Mouse (Mus musculus) hindbrain, embryonic 16.5 days (tissue): ENCODE measurements around the gene Mnt. TPM values are rescaled to one million over a fixed set of nuclear protein-coding genes. Genes with fewer than 3 reads are reported as not detected.
A peak's percentile ranks its signal among the peaks of the same experiment; 100 is the strongest.

Source experiments
- ATAC-seq: fragments of 200-750 bp; cut with Nextera tagmentation; 2 replicates; pipeline ENCODE4 v1.8.0; 2017; ENCODE audit warnings: moderate TSS enrichment, moderate library complexity
- H3K27ac ChIP-seq: fragments of 300-500 bp; sonication (generic); 2 replicates; pipeline ENCODE4 v1.5.1; 2014; ENCODE audit warnings: low read depth, mild to moderate bottlenecking, control low read depth, low read length, moderate library complexity
- H3K27me3 ChIP-seq: fragments of 300-500 bp; sonication (generic); replicated peaks from 2 replicates; pipeline ENCODE4 v1.6.1; 2014; ENCODE audit warnings: low read length; ENCODE audit not compliant: control insufficient read depth, insufficient read depth
- H3K36me3 ChIP-seq: fragments of 300-500 bp; sonication (generic); 2 replicates; pipeline ENCODE4 v1.6.1; 2014; ENCODE audit warnings: mild to moderate bottlenecking, low read length, moderate library complexity, mixed read lengths; ENCODE audit not compliant: control insufficient read depth, insufficient read depth
- H3K4me1 ChIP-seq: fragments of 300-500 bp; sonication (generic); 2 replicates; pipeline ENCODE4 v1.6.1; 2014; ENCODE audit warnings: low read depth, low read length; ENCODE audit not compliant: control insufficient read depth, insufficient read depth
- H3K4me2 ChIP-seq: fragments of 300-500 bp; sonication (generic); 2 replicates; pipeline ENCODE4 v1.6.1; 2014; ENCODE audit warnings: mild to moderate bottlenecking, low read length, control low read depth, moderate library complexity
- H3K4me3 ChIP-seq: fragments of 300-500 bp; sonication (generic); 2 replicates; pipeline ENCODE4 v1.5.1; 2014; ENCODE audit warnings: mild to moderate bottlenecking, low read length, control low read depth, moderate library complexity
- H3K9ac ChIP-seq: fragments of 300-500 bp; sonication (generic); 2 replicates; pipeline ENCODE4 v1.6.1; 2014; ENCODE audit warnings: low read depth, mild to moderate bottlenecking, control low read depth, low read length, moderate library complexity
- H3K9me3 ChIP-seq: fragments of 300-500 bp; sonication (generic); 2 replicates; pipeline ENCODE4 v1.6.1; 2014; ENCODE audit warnings: mild to moderate bottlenecking, low read length, moderate library complexity; ENCODE audit not compliant: control insufficient read depth
- WGBS: fragments of 180-500 bp; shearing (Covaris S2); extraction: QIAGEN DNeasy Blood & Tissue Kit; methylation state at CpG from one replicate; pipeline ENCODE4 v1.1.7; 2014; 5-methylcytosine and 5-hydroxymethylcytosine counted together
- microRNA-seq: library from miRNA; unstranded; fragments of <30 nt; microRNA quantifications from one replicate; pipeline ENCODE4, GENCODE M21; 2017
- polyA plus RNA-seq: library from polyadenylated mRNA; unstranded; fragments of >200 nt; fragmentation: Nextera tagmentation; extraction: Ambion mirVana; gene quantifications from 2 replicates; pipeline ENCODE4 v1.2.1, GENCODE M21; 2015

The Mnt gene
- polyA plus RNA-seq, 1 experiment from 2014 or later, result 7.3 TPM

DNA sequence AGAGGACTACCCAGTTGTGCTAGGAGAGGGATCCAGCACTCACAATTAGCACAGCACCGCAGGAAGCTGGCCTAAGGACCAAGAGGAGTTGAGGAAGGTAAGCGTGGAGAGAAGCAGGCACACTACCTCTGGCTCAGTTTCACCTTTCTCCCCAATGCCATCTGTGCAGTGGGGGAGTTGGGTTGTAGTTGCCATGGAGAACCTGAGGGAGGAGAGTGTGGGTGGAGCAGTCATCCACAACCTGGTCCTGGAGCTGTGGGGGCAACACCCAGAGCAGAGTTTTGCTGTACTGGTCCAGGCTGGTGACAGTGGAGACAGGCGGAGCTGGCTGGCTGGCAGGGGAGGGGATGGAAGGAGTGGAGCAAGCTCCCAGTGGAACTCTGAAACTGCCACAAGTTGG is 43.9 kb downstream of the Mnt start:
- no peaks in the 10 kb centered on the region for H3K9me3 ChIP-seq
- no peak for ATAC-seq
- 72% methylated on average over 3 of the region's 3 CpGs for WGBS
- no peaks in the 10 kb centered on the region; the same call in 1 of the 2 replicates for H3K36me3 ChIP-seq
- peaks cover 20% of the 10 kb centered on the region for H3K4me1 ChIP-seq
- no peaks in the 10 kb centered on the region for H3K27me3 ChIP-seq
- H3K9ac ChIP-seq, result no peak overlapping the region
- no peak overlapping the region for H3K4me2 ChIP-seq
- no peak overlapping the region for H3K27ac ChIP-seq
- H3K4me3 ChIP-seq, result no peak overlapping the region

DNA sequence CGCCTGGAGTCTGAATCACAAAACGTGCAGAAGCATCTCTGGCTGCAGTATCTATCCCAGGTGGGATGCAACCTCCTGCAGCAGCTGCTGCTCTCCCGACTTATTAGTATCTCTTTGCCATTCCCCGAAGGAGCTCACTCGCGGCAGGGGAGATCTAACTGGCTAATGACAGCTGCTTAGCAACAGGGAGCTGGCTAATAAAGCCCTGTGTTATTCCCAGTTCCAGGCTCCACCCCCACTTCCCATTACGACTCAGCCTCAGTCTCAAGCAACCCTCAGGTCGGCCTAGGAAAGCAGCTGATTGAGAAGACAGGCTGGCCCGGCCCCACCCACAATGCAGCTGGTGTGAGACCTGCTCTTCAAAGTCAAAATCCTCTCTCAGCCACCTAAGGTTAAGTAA is 46.1 kb downstream of the Mnt start:
- WGBS, result under 1% methylated on average over 9 of the region's 9 CpGs
- ATAC-seq, result peak; percentile 91
- no peaks in the 10 kb centered on the region; the same call in 1 of the 2 replicates for H3K36me3 ChIP-seq
- peaks cover 12% of the 10 kb centered on the region for H3K4me1 ChIP-seq
- peak overlapping the region; percentile 49 for H3K4me2 ChIP-seq
- H3K4me3 ChIP-seq, result peak overlapping the region; percentile 21; the same call in 1 of the 2 replicates
- H3K9me3 ChIP-seq, result no peaks in the 10 kb centered on the region
- no peaks in the 10 kb centered on the region for H3K27me3 ChIP-seq
- H3K27ac ChIP-seq, result peak overlapping the region; percentile 79
- peak overlapping the region; percentile 40; the same call in 1 of the 2 replicates for H3K9ac ChIP-seq

DNA sequence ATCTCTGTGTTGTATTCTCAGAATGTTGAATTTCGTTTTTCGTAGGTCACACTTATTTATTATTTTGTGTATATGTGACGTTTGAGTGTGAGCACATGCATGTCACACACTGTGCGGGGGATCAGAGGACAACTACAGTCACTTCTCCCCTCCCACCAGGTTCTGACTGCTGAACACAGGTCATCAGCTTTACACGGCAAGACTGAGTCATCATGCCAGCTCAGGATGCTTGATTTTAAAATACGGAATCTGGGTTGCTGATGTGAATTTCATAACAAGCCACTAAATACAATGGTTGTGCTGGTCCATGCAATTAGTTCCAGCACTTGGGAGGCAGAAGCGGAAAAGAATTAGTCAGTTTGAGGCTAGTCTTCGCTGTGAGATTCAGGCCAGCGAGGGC is 50.3 kb downstream of the Mnt start:
- H3K27ac ChIP-seq, result no peak overlapping the region
- WGBS, result 88% methylated on average over 9 of the region's 9 CpGs
- no peaks in the 10 kb centered on the region for H3K9me3 ChIP-seq
- no peak overlapping the region for H3K4me2 ChIP-seq
- H3K9ac ChIP-seq, result no peak overlapping the region
- no peak for ATAC-seq
- no peak overlapping the region for H3K4me3 ChIP-seq
- H3K27me3 ChIP-seq, result no peaks in the 10 kb centered on the region
- 0 out of 2 replicates have a peak, but pooled peaks cover 2% of the 10 kb centered on the region for H3K36me3 ChIP-seq
- H3K4me1 ChIP-seq, result peaks cover 16% of the 10 kb centered on the region

DNA sequence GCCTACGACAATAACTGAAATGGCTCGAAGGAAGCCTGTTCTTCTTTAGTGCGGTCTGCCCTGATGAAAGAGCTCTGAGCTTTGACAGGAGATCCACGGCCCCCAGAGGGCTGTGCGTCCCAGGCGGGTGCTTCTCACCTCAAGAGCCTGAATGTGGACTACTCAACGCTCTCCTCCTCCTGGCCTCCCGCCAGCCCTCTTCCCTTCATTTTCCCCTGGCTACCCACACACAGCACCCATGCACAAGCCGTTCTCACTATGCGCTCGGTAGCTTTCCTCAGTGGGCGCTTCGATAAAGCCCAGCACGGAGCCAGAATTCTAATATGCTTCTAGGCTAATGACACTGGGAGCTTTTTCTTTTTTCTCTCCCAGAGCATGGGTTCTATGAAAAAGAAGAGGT is 51.3 kb downstream of the Mnt start:
- Histone ChIP-seq H3K27ac (peak overlapping the region; percentile 34; the same call in 1 of the 2 replicates), H3K4me3 (no peak overlapping the region), H3K9me3 (no peaks in the 10 kb centered on the region), H3K4me2 (peak overlapping the region; percentile 2; the same call in 1 of the 2 replicates), H3K4me1 (peaks cover 6% of the 10 kb centered on the region), H3K9ac (no peak overlapping the region), H3K27me3 (no peaks in the 10 kb centered on the region), H3K36me3 (0 out of 2 replicates have a peak, but pooled peaks cover 2% of the 10 kb centered on the region)
- peak; percentile 27; the same call in 1 of the 2 replicates for ATAC-seq
- WGBS, result 55% methylated on average over 14 of the region's 14 CpGs

DNA sequence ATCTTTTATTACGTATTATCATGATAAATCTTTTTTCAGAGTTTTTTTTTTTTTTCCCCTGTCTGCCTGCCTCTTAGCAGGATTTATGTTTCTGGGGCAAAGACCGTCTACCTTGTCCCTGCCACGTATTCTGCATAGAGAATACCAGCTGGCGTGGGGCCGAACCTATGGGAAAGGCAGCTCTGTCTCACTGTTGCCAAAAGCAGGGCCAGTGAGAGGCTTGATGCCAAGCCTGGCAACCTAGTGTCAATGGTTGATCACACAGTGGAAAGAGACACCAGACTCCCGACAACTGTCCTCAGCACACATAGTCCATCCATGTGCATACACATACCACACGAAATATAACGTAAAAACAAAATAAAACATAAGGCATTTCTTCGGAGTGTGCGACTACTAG is 52.4 kb downstream of the Mnt start:
- Histone ChIP-seq H3K4me2 (no peak overlapping the region), H3K27ac (no peak overlapping the region)
- 83% methylated on average over 10 of the region's 10 CpGs for WGBS

DNA sequence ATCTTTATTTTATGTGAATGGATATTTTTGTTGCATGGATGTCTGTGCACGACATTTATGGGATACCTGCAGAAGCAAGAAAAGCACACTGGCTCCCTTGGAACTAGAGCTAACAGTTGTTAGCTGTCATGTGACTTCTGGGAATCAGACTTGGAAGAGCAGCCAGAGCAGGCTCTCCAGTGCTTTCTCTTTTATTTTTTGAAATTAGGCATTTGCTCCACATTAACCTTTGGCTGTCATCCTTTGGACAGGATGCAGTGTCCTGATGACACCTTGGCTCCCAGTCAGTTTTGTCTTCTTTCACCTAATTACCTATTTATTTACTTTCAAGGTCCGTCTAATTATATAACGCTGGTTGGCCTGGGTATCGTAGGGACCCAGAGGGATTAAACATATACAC is 63.9 kb downstream of the Mnt start:
- Histone ChIP-seq H3K27ac (no peak overlapping the region), H3K9ac (no peak overlapping the region), H3K4me3 (no peak overlapping the region), H3K4me1 (peaks cover 21% of the 10 kb centered on the region), H3K36me3 (no peaks in the 10 kb centered on the region), H3K9me3 (no peaks in the 10 kb centered on the region), H3K4me2 (no peak overlapping the region), H3K27me3 (no peaks in the 10 kb centered on the region)
- no peak for ATAC-seq
- WGBS, result 84% methylated on average over 4 of the region's 4 CpGs

More for the DNA sequence above, 52.4 kb downstream of the Mnt start:
- Histone ChIP-seq H3K27me3 (no peaks in the 10 kb centered on the region), H3K4me1 (peaks cover 5% of the 10 kb centered on the region; the same call in 1 of the 2 replicates), H3K36me3 (0 out of 2 replicates have a peak, but pooled peaks cover 2% of the 10 kb centered on the region), H3K4me3 (no peak overlapping the region), H3K9me3 (no peaks in the 10 kb centered on the region), H3K9ac (no peak overlapping the region)
- ATAC-seq, result peak; percentile 56

Small RNAs within 50 kb of the gene (microRNA-seq; reads per million reads assigned to microRNA genes)
- gene Mir6926, result 0.62 reads per million

Other genes with a start within 250 kb of the Mnt start
- 13.7 and 15.0 TPM in 2 replicates for gene Rap1gap2, start 220.0 kb upstream of the Mnt start, polyA plus RNA-seq
- 2.5 and 2.9 TPM in 2 replicates for gene Ccdc92b, start 211.3 kb upstream of the Mnt start, polyA plus RNA-seq
- 18.7 and 22.7 TPM in 2 replicates for gene Cluh, start 181.4 kb upstream of the Mnt start, polyA plus RNA-seq
- 46.0 and 46.8 TPM in 2 replicates for gene Pafah1b1, start 106.2 kb upstream of the Mnt start, polyA plus RNA-seq
- gene Mettl16, start 60.1 kb upstream of the Mnt start, polyA plus RNA-seq, result 52.2 and 55.3 TPM in 2 replicates
- gene Sgsm2, start 66.1 kb downstream of the Mnt start, polyA plus RNA-seq, result 25.1 and 27.2 TPM in 2 replicates
- gene Tsr1, start 67.2 kb downstream of the Mnt start, polyA plus RNA-seq, result 26.1 and 29.6 TPM in 2 replicates
- gene Smg6, start 94.9 kb downstream of the Mnt start, polyA plus RNA-seq, result 11.6 and 14.0 TPM in 2 replicates
- gene Srr, start 95.0 kb downstream of the Mnt start, polyA plus RNA-seq, result 39.5 and 42.9 TPM in 2 replicates